Mouse (Mus musculus) embryonic facial prominence, embryonic 11.5 days (tissue): ENCODE results near the gene Pik3r3. TPM values are rescaled to one million over a fixed set of nuclear protein-coding genes. Genes with fewer than 3 reads are reported as not detected.
A peak's percentile ranks its signal among the peaks of the same experiment; 100 is the strongest.

Experiments
- ATAC-seq: fragments of 200-750 bp; cut with Nextera tagmentation; replicated peaks from 2 replicates; pipeline ENCODE4 v1.8.0; 2017; ENCODE audit warnings: low read depth; ENCODE audit not compliant: insufficient number of reproducible peaks, low FRiP score, low TSS enrichment
- DNase-seq: peaks from one replicate; pipeline ENCODE4 v3.0.0-alpha.2; 2015; ENCODE audit warnings: low spot score
- H3K27ac ChIP-seq: fragments of 300-500 bp; sonication (generic); replicated peaks from 2 replicates; pipeline ENCODE4 v1.5.1; 2014; ENCODE audit warnings: mild to moderate bottlenecking, low read depth, low read length, control low read depth
- H3K27me3 ChIP-seq: fragments of 300-500 bp; sonication (generic); 2 replicates; pipeline ENCODE4 v1.6.1; 2014; ENCODE audit warnings: mild to moderate bottlenecking, low read length, moderate library complexity, mixed read lengths; ENCODE audit not compliant: control insufficient read depth, insufficient read depth
- H3K36me3 ChIP-seq: fragments of 300-500 bp; sonication (generic); replicated peaks from 2 replicates; pipeline ENCODE4 v1.6.1; 2014; ENCODE audit warnings: low read depth, mild to moderate bottlenecking, low read length, moderate library complexity, mixed read lengths; ENCODE audit not compliant: control insufficient read depth, insufficient read depth
- H3K4me1 ChIP-seq: fragments of 300-500 bp; sonication (generic); 2 replicates; pipeline ENCODE4 v1.6.1; 2014; ENCODE audit warnings: low read length, mixed read lengths; ENCODE audit not compliant: control insufficient read depth, insufficient read depth
- H3K4me2 ChIP-seq: fragments of 300-500 bp; sonication (generic); 2 replicates; pipeline ENCODE4 v1.6.1; 2014; ENCODE audit warnings: low read depth, mild to moderate bottlenecking, control low read depth, low read length, moderate library complexity
- H3K4me3 ChIP-seq: fragments of 300-500 bp; sonication (generic); 2 replicates; pipeline ENCODE4 v1.5.1; 2014; ENCODE audit warnings: low read depth, low read length, control low read depth
- H3K9ac ChIP-seq: fragments of 300-500 bp; sonication (generic); replicated peaks from 2 replicates; pipeline ENCODE4 v1.6.1; 2014; ENCODE audit warnings: mild to moderate bottlenecking, control low read depth, low read length
- H3K9me3 ChIP-seq: fragments of 300-500 bp; sonication (generic); replicated peaks from 2 replicates; pipeline ENCODE4 v1.6.1; 2016; ENCODE audit warnings: mild to moderate bottlenecking, low read length, inconsistent platforms, mixed read lengths; ENCODE audit not compliant: control insufficient read depth
- WGBS: fragments of 180-500 bp; shearing (Covaris S2); extraction: QIAGEN DNeasy Blood & Tissue Kit; methylation state at CpG from one replicate; pipeline ENCODE4 v1.1.7; 2014; 5-methylcytosine and 5-hydroxymethylcytosine counted together
- polyA plus RNA-seq: library from polyadenylated mRNA; unstranded; fragments of >200 nt; fragmentation: Nextera tagmentation; extraction: Ambion mirVana; gene quantifications from 2 replicates; pipeline ENCODE4 v1.2.1, GENCODE M21; 2014

Gene Pik3r3
- polyA plus RNA-seq, 1 experiment from 2014 or later, result 50.5 TPM

- Histone ChIP-seq H3K4me1 (no peaks in the 10 kb centered on the region), H3K4me3 (no peak overlapping the region), H3K36me3 (no peaks in the 10 kb centered on the region), H3K27me3 (no peaks in the 10 kb centered on the region), H3K9me3 (no peaks in the 10 kb centered on the region), H3K9ac (no peak overlapping the region), H3K4me2 (no peak overlapping the region), H3K27ac (no peak overlapping the region)
- DNase-seq (peak; percentile 78), ATAC-seq (no peak)
These were observed 120.7 kb downstream of the Pik3r3 start for GRCm38 (mm10) chr4:116342119-116342518.

DNA sequence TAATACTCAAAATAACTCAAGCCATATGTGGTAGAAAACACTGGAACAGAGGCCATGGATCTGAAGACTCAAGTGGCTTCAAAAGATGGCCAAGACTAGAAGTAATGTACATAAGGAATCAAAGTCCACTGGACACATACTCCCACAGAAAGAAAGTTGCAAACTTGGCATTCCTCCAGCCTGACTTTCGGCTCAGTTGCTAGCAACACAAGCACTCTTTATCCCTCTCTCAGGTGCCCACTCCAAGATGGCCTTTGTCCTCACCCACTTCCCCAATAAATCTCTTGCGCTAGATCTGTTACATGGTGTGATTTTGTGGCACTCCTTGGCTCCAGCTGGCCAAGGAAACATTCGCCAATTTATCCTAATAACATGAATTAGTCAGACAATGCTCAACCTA lies 131.1 kb downstream of the Pik3r3 start:
- Histone ChIP-seq H3K9me3 (no peaks in the 10 kb centered on the region), H3K4me2 (no peak overlapping the region), H3K9ac (no peak overlapping the region), H3K4me3 (no peak overlapping the region), H3K36me3 (no peaks in the 10 kb centered on the region), H3K4me1 (no peaks in the 10 kb centered on the region), H3K27ac (no peak overlapping the region), H3K27me3 (no peaks in the 10 kb centered on the region)
- no peak for DNase-seq
- WGBS, result 92% methylated on average over 3 of the region's 3 CpGs
- ATAC-seq, result no peak

Other genes with a start within 250 kb of the Pik3r3 start
- 1.4 and 1.8 TPM in 2 replicates for gene Faah, start 203.7 kb upstream of the Pik3r3 start, polyA plus RNA-seq
- 20.5 and 21.3 TPM in 2 replicates for gene Nsun4, start 167.7 kb upstream of the Pik3r3 start, polyA plus RNA-seq
- gene Uqcrh, start 146.5 kb upstream of the Pik3r3 start, polyA plus RNA-seq, result 445 and 455 TPM in 2 replicates
- 74.8 and 78.4 TPM in 2 replicates for gene Lrrc41, start 146.3 kb upstream of the Pik3r3 start, polyA plus RNA-seq
- gene Rad54l, start 97.9 kb upstream of the Pik3r3 start, polyA plus RNA-seq, result 57.6 and 60.1 TPM in 2 replicates
- gene Pomgnt1, start 97.8 kb upstream of the Pik3r3 start, polyA plus RNA-seq, result 52.7 and 56.8 TPM in 2 replicates
- gene Lurap1, start 70.3 kb upstream of the Pik3r3 start, polyA plus RNA-seq, result 1.6 and 2.1 TPM in 2 replicates
- 0.24 TPM in 1 of 2 replicates, not detected in the other for gene Tspan1, start 54.0 kb upstream of the Pik3r3 start, polyA plus RNA-seq
- not detected in 2 replicates for gene 1700042G07Rik, start 48.2 kb upstream of the Pik3r3 start, polyA plus RNA-seq
- not detected in 2 replicates for gene Gm49337, start 48.2 kb upstream of the Pik3r3 start, polyA plus RNA-seq
- 23.5 and 33.6 TPM in 2 replicates for gene Mast2, start 242.6 kb downstream of the Pik3r3 start, polyA plus RNA-seq